Mouse (Mus musculus): ENCODE measurements around the gene Pif1. TPM values are rescaled to one million over a fixed set of nuclear protein-coding genes. Genes with fewer than 3 reads are reported as not detected.

Pif1 gene
- polyA plus RNA-seq, 1 experiment from 2014 or later, result 2.1 TPM

GRCm38 (mm10) chr9:65635766-65636165, 48.8 kb downstream of the Pif1 start:
- WGBS, result 39% methylated on average over 1 of the region's 1 CpGs
- Histone ChIP-seq H3K9ac (ENCODE audit: low read depth, low read length) (no peak overlapping the region), H3K9me3 (replicated peaks; ENCODE audit: control insufficient read depth, low read length, poor library complexity, severe bottlenecking) (no peaks in the 10 kb centered on the region), H3K4me2 (ENCODE audit: low read length) (no peak overlapping the region), H3K4me3 (ENCODE audit: low read depth, low read length) (no peak overlapping the region), H3K4me1 (ENCODE audit: control insufficient read depth, insufficient read depth, low read length) (no peaks in the 10 kb centered on the region), H3K27ac (ENCODE audit: low read length) (no peak overlapping the region), H3K36me3 (ENCODE audit: control insufficient read depth, insufficient read depth, low read length) (no peaks in the 10 kb centered on the region), H3K27me3 (ENCODE audit: control insufficient read depth, insufficient read depth, low read depth, low read length) (peaks cover 19% of the 10 kb centered on the region)
- no peak for ATAC-seq

GRCm38 (mm10) chr9:65636926-65637325, 50.0 kb downstream of the Pif1 start:
- H3K4me1 ChIP-seq (ENCODE audit: control insufficient read depth, insufficient read depth, low read length), result no peaks in the 10 kb centered on the region; the same call in 1 of the 2 replicates
- H3K4me3 ChIP-seq (ENCODE audit: low read depth, low read length), result no peak overlapping the region
- ATAC-seq, result no peak
- no peak overlapping the region for H3K9ac ChIP-seq (ENCODE audit: low read depth, low read length)
- peaks cover 8% of the 10 kb centered on the region for H3K27me3 ChIP-seq (ENCODE audit: control insufficient read depth, insufficient read depth, low read depth, low read length)
- no peak overlapping the region for H3K27ac ChIP-seq (ENCODE audit: low read length)
- H3K9me3 ChIP-seq (replicated peaks; ENCODE audit: control insufficient read depth, low read length, poor library complexity, severe bottlenecking), result no peaks in the 10 kb centered on the region
- WGBS, result 84% methylated on average over 4 of the region's 4 CpGs
- no peak overlapping the region for H3K4me2 ChIP-seq (ENCODE audit: low read length)
- no peaks in the 10 kb centered on the region for H3K36me3 ChIP-seq (ENCODE audit: control insufficient read depth, insufficient read depth, low read length)

GRCm38 (mm10) chr9:65639065-65639464, 52.1 kb downstream of the Pif1 start:
- no peaks in the 10 kb centered on the region for H3K36me3 ChIP-seq (ENCODE audit: control insufficient read depth, insufficient read depth, low read length)
- no peak for ATAC-seq
- 62% methylated on average over 5 of the region's 5 CpGs for WGBS
- H3K9ac ChIP-seq (ENCODE audit: low read depth, low read length), result no peak overlapping the region
- H3K9me3 ChIP-seq (replicated peaks; ENCODE audit: control insufficient read depth, low read length, poor library complexity, severe bottlenecking), result no peaks in the 10 kb centered on the region
- H3K4me2 ChIP-seq (ENCODE audit: low read length), result no peak overlapping the region
- H3K4me3 ChIP-seq (ENCODE audit: low read depth, low read length), result no peak overlapping the region
- no peaks in the 10 kb centered on the region for H3K27me3 ChIP-seq (ENCODE audit: control insufficient read depth, insufficient read depth, low read depth, low read length)
- H3K27ac ChIP-seq (ENCODE audit: low read length), result no peak overlapping the region
- no peaks in the 10 kb centered on the region; the same call in 1 of the 2 replicates for H3K4me1 ChIP-seq (ENCODE audit: control insufficient read depth, insufficient read depth, low read length)

- Histone ChIP-seq H3K4me3 (ENCODE audit: low read depth, low read length) (no peak overlapping the region), H3K4me2 (ENCODE audit: low read length) (no peak overlapping the region), H3K9ac (ENCODE audit: low read depth, low read length) (no peak overlapping the region), H3K27me3 (ENCODE audit: control insufficient read depth, insufficient read depth, low read depth, low read length) (no peaks in the 10 kb centered on the region), H3K36me3 (ENCODE audit: control insufficient read depth, insufficient read depth, low read length) (no peaks in the 10 kb centered on the region), H3K9me3 (replicated peaks; ENCODE audit: control insufficient read depth, low read length, poor library complexity, severe bottlenecking) (no peaks in the 10 kb centered on the region), H3K4me1 (ENCODE audit: control insufficient read depth, insufficient read depth, low read length) (no peaks in the 10 kb centered on the region; the same call in 1 of the 2 replicates), H3K27ac (ENCODE audit: low read length) (no peak overlapping the region)
- ATAC-seq, result no peak
- WGBS, result 8% methylated on average over 5 of the region's 5 CpGs
Measured at GRCm38 (mm10) chr9:65640838-65641410, 54.0 kb downstream of the Pif1 start.

GRCm38 (mm10) chr9:65641446-65642052, 54.6 kb downstream of the Pif1 start:
- no peaks in the 10 kb centered on the region; the same call in 1 of the 2 replicates for H3K4me1 ChIP-seq (ENCODE audit: control insufficient read depth, insufficient read depth, low read length)
- no peaks in the 10 kb centered on the region for H3K27me3 ChIP-seq (ENCODE audit: control insufficient read depth, insufficient read depth, low read depth, low read length)
- 7% methylated on average over 12 of the region's 12 CpGs for WGBS
- H3K9me3 ChIP-seq (replicated peaks; ENCODE audit: control insufficient read depth, low read length, poor library complexity, severe bottlenecking), result no peaks in the 10 kb centered on the region
- no peak overlapping the region for H3K4me3 ChIP-seq (ENCODE audit: low read depth, low read length)
- no peak overlapping the region for H3K27ac ChIP-seq (ENCODE audit: low read length)
- no peak overlapping the region for H3K4me2 ChIP-seq (ENCODE audit: low read length)
- ATAC-seq, result no peak
- H3K9ac ChIP-seq (ENCODE audit: low read depth, low read length), result no peak overlapping the region
- H3K36me3 ChIP-seq (ENCODE audit: control insufficient read depth, insufficient read depth, low read length), result no peaks in the 10 kb centered on the region

GRCm38 (mm10) chr9:65642546-65642945, 55.6 kb downstream of the Pif1 start:
- H3K27ac ChIP-seq (ENCODE audit: low read length), result no peak overlapping the region
- no peaks in the 10 kb centered on the region for H3K9me3 ChIP-seq (replicated peaks; ENCODE audit: control insufficient read depth, low read length, poor library complexity, severe bottlenecking)
- no peaks in the 10 kb centered on the region for H3K27me3 ChIP-seq (ENCODE audit: control insufficient read depth, insufficient read depth, low read depth, low read length)
- H3K4me1 ChIP-seq (ENCODE audit: control insufficient read depth, insufficient read depth, low read length), result no peaks in the 10 kb centered on the region; the same call in 1 of the 2 replicates
- ATAC-seq, result no peak
- H3K4me2 ChIP-seq (ENCODE audit: low read length), result no peak overlapping the region
- no peak overlapping the region for H3K4me3 ChIP-seq (ENCODE audit: low read depth, low read length)
- H3K36me3 ChIP-seq (ENCODE audit: control insufficient read depth, insufficient read depth, low read length), result no peaks in the 10 kb centered on the region
- H3K9ac ChIP-seq (ENCODE audit: low read depth, low read length), result no peak overlapping the region

- no peak overlapping the region for H3K9ac ChIP-seq (ENCODE audit: low read depth, low read length)
- 91% methylated on average over 4 of the region's 4 CpGs for WGBS
Measured at GRCm38 (mm10) chr9:65644960-65645359, 58.0 kb downstream of the Pif1 start.

More at GRCm38 (mm10) chr9:65644960-65645359, 58.0 kb downstream of the Pif1 start:
- Histone ChIP-seq H3K4me3 (ENCODE audit: low read depth, low read length) (no peak overlapping the region), H3K4me2 (ENCODE audit: low read length) (no peak overlapping the region), H3K27me3 (ENCODE audit: control insufficient read depth, insufficient read depth, low read depth, low read length) (no peaks in the 10 kb centered on the region), H3K27ac (ENCODE audit: low read length) (no peak overlapping the region), H3K4me1 (ENCODE audit: control insufficient read depth, insufficient read depth, low read length) (no peaks in the 10 kb centered on the region; the same call in 1 of the 2 replicates), H3K9me3 (replicated peaks; ENCODE audit: control insufficient read depth, low read length, poor library complexity, severe bottlenecking) (no peaks in the 10 kb centered on the region), H3K36me3 (ENCODE audit: control insufficient read depth, insufficient read depth, low read length) (no peaks in the 10 kb centered on the region)
- ATAC-seq, result no peak

Other genes with a start within 250 kb of the Pif1 start
- gene Pdcd7, start 241.1 kb upstream of the Pif1 start, polyA plus RNA-seq (2015; fragmentation: Nextera tagmentation; extraction: Ambion mirVana), result 6.5 and 7.2 TPM in 2 replicates
- 2.1 and 2.7 TPM in 2 replicates for gene Ubap1l, start 226.1 kb upstream of the Pif1 start, polyA plus RNA-seq (2015; fragmentation: Nextera tagmentation; extraction: Ambion mirVana)
- gene Kbtbd13, start 195.5 kb upstream of the Pif1 start, polyA plus RNA-seq (2015; fragmentation: Nextera tagmentation; extraction: Ambion mirVana), result 0.50 and 0.67 TPM in 2 replicates
- 7.1 and 8.4 TPM in 2 replicates for gene Rasl12, start 188.7 kb upstream of the Pif1 start, polyA plus RNA-seq (2015; fragmentation: Nextera tagmentation; extraction: Ambion mirVana)
- gene Slc51b, start 164.2 kb upstream of the Pif1 start, polyA plus RNA-seq (2015; fragmentation: Nextera tagmentation; extraction: Ambion mirVana), result not detected in 2 replicates
- gene Mtfmt, start 151.4 kb upstream of the Pif1 start, polyA plus RNA-seq (2015; fragmentation: Nextera tagmentation; extraction: Ambion mirVana), result 23.2 and 25.0 TPM in 2 replicates
- gene Spg21, start 126.2 kb upstream of the Pif1 start, polyA plus RNA-seq (2015; fragmentation: Nextera tagmentation; extraction: Ambion mirVana), result 111 and 126 TPM in 2 replicates
- gene Ankdd1a, start 67.0 kb upstream of the Pif1 start, polyA plus RNA-seq (2015; fragmentation: Nextera tagmentation; extraction: Ambion mirVana), result 1.1 and 1.8 TPM in 2 replicates
- gene Plekho2, start 7.1 kb upstream of the Pif1 start, polyA plus RNA-seq (2015; fragmentation: Nextera tagmentation; extraction: Ambion mirVana), result 3.1 and 3.8 TPM in 2 replicates
- gene Rbpms2, start 42.5 kb downstream of the Pif1 start, polyA plus RNA-seq (2015; fragmentation: Nextera tagmentation; extraction: Ambion mirVana), result 2.9 TPM in 2 replicates
- gene Oaz2, start 80.8 kb downstream of the Pif1 start, polyA plus RNA-seq (2015; fragmentation: Nextera tagmentation; extraction: Ambion mirVana), result 384 and 407 TPM in 2 replicates
- 6.6 and 6.8 TPM in 2 replicates for gene Zfp609, start 240.4 kb downstream of the Pif1 start, polyA plus RNA-seq (2015; fragmentation: Nextera tagmentation; extraction: Ambion mirVana)